Mouse (Mus musculus): ENCODE results near the gene Mkks.

Mkks gene

GRCm38 (mm10) chr2:136835882-136836281, 55.3 kb downstream of the Mkks start:
- DNase-seq (ENCODE audit: low read depth): no peak

- DNase-seq (ENCODE audit: low read depth): no peak
Measured at GRCm38 (mm10) chr2:136834715-136835075, 56.5 kb downstream of the Mkks start.

- DNase-seq (ENCODE audit: low read depth): no peak
Measured at GRCm38 (mm10) chr2:136833976-136834714, 57.0 kb downstream of the Mkks start.

- no peak for DNase-seq (ENCODE audit: low read depth)
Measured at GRCm38 (mm10) chr2:136832936-136833335, 58.3 kb downstream of the Mkks start.

- no peak for DNase-seq (ENCODE audit: low read depth)
Measured at GRCm38 (mm10) chr2:136827612-136828011, 63.6 kb downstream of the Mkks start.
